Mouse (Mus musculus) bone marrow, adult 2 months (tissue): ENCODE data around the gene Mcm3ap. TPM values are rescaled to one million over a fixed set of nuclear protein-coding genes. Genes with fewer than 3 reads are reported as not detected.
A peak's percentile ranks its signal among the peaks of the same experiment; 100 is the strongest.

Experiments
- H3K27ac ChIP-seq: fragments of 200-500 bp; 2 replicates; pipeline ENCODE4 v1.5.1; 2012; ENCODE audit warnings: low read depth, mild to moderate bottlenecking, control low read depth, inconsistent platforms, low read length; ENCODE audit not compliant: control insufficient read depth, poor library complexity, insufficient read depth
- H3K4me1 ChIP-seq: fragments of 200-500 bp; 2 replicates; pipeline ENCODE4 v1.6.1; 2011; ENCODE audit warnings: low read length; ENCODE audit not compliant: control insufficient read depth, insufficient read depth
- H3K4me3 ChIP-seq: fragments of 200-500 bp; replicated peaks from 2 replicates; pipeline ENCODE3; 2011; ENCODE audit warnings: mild to moderate bottlenecking, low read depth, low read length, control low read depth; ENCODE audit not compliant: control insufficient read depth
- CTCF ChIP-seq: fragments of 200-500 bp; IDR thresholded peaks from 2 replicates; pipeline ENCODE4 v1.5.1; 2011; ENCODE audit warnings: low read length, control low read depth; ENCODE audit not compliant: control insufficient read depth, insufficient read depth
- POLR2A ChIP-seq: fragments of 200-500 bp; IDR thresholded peaks from 2 replicates; pipeline ENCODE4 v1.6.1; 2011; ENCODE audit warnings: low read depth, mild to moderate bottlenecking, control low read depth, low read length, borderline replicate concordance; ENCODE audit not compliant: control insufficient read depth
- WGBS: fragments of 180-500 bp; shearing (Covaris S2); methylation state at CpG from one replicate; pipeline ENCODE4 v1.1.7; 2018; 5-methylcytosine and 5-hydroxymethylcytosine counted together
- polyA plus RNA-seq: library from polyadenylated mRNA; stranded (reverse); fragments of >200 nt; gene quantifications from 2 replicates; pipeline ENCODE4 v1.2.4, GENCODE M21; 2011; ENCODE audit warnings: low replicate concordance; ENCODE audit not compliant: missing spikeins, insufficient read depth, insufficient read length

Mcm3ap gene
- polyA plus RNA-seq: 17.1 and 34.0 TPM in 2 replicates

- no peaks in the 10 kb centered on the region for H3K4me1 ChIP-seq
- peak within 1 kb of the TSS; percentile 94 for H3K27ac ChIP-seq
- no peak for TF ChIP-seq CTCF
- TF ChIP-seq POLR2A: peak; percentile 71; the same call in 1 of the 2 replicates
- H3K4me3 ChIP-seq: peak within 1 kb of the TSS; percentile 97
- 1% methylated on average over 55 of the region's 55 CpGs for WGBS
Measured at GRCm38 (mm10) chr10:76468203-76469162, at the start of gene Mcm3ap, which contains the start of gene Ybey. Gene Mcm3ap, plus strand, starts transcription at chr10:76468927. Gene Ybey, minus strand, starts transcription at chr10:76469114.

- no peak overlapping the region for H3K4me3 ChIP-seq
- H3K27ac ChIP-seq: no peak overlapping the region
- TF ChIP-seq CTCF: no peak
- TF ChIP-seq POLR2A: no peak
- WGBS: 63% methylated on average over 7 of the region's 7 CpGs
- no peaks in the 10 kb centered on the region; the same call in none of the 2 replicates for H3K4me1 ChIP-seq
Measured at GRCm38 (mm10) chr10:76425674-76426073, 43.1 kb upstream of the Mcm3ap start.

GRCm38 (mm10) chr10:76433925-76434324, 34.8 kb upstream of the Mcm3ap start:
- Histone ChIP-seq H3K27ac (no peak overlapping the region), H3K4me1 (no peaks in the 10 kb centered on the region), H3K4me3 (no peak overlapping the region)
- WGBS: 89% methylated on average over 11 of the region's 11 CpGs
- TF ChIP-seq POLR2A (no peak), CTCF (no peak)

GRCm38 (mm10) chr10:76439107-76439890, 29.4 kb upstream of the Mcm3ap start:
- Histone ChIP-seq H3K27ac (no peak overlapping the region), H3K4me1 (peaks cover 2% of the 10 kb centered on the region; the same call in 1 of the 2 replicates), H3K4me3 (no peak overlapping the region)
- TF ChIP-seq CTCF (no peak), POLR2A (no peak)
- WGBS: 93% methylated on average over 9 of the region's 9 CpGs

GRCm38 (mm10) chr10:76440281-76440680, 28.4 kb upstream of the Mcm3ap start, which contains the start of gene AC141477.1:
Gene AC141477.1, minus strand, starts transcription at chr10:76440444.
- no peak within 1 kb of the TSS for H3K4me3 ChIP-seq
- TF ChIP-seq CTCF (no peak), POLR2A (no peak)
- WGBS: 89% methylated on average over 17 of the region's 17 CpGs
- peaks cover 2% of the 10 kb centered on the region; the same call in 1 of the 2 replicates for H3K4me1 ChIP-seq
- H3K27ac ChIP-seq: no peak within 1 kb of the TSS

- 1% methylated on average over 78 of the region's 78 CpGs for WGBS
- H3K4me3 ChIP-seq: peak within 1 kb of the TSS; percentile 89
- peaks cover 3% of the 10 kb centered on the region for H3K4me1 ChIP-seq
- peak within 1 kb of the TSS; percentile 95 for H3K27ac ChIP-seq
- peak; percentile 69 for TF ChIP-seq CTCF
- peak; percentile 47; the same call in 1 of the 2 replicates for TF ChIP-seq POLR2A
Measured at GRCm38 (mm10) chr10:76442178-76443088, 26.3 kb upstream of the Mcm3ap start, which contains the start of gene Pcnt. Gene Pcnt, minus strand, starts transcription at chr10:76442786.
